Mouse (Mus musculus) cerebellum, adult 18-20 months (tissue): ENCODE results near the gene Cyp2c37.
"Not testable (repeated sequence)": the region's sequence is repeated elsewhere in the genome, so short reads cannot be mapped to it uniquely, and the experiment has no call there.

Experiments used
- DNase-seq, 2 experiments: peaks; one replicate each; pipeline ENCODE4 v3.0.0; 2021

Cyp2c37 gene

GRCm38 (mm10) chr19:39992140-39992539, at the start of gene Cyp2c37:
Cyp2c37 (plus strand) TSS chr19:39992424.
- DNase-seq: not testable (repeated sequence)

DNA sequence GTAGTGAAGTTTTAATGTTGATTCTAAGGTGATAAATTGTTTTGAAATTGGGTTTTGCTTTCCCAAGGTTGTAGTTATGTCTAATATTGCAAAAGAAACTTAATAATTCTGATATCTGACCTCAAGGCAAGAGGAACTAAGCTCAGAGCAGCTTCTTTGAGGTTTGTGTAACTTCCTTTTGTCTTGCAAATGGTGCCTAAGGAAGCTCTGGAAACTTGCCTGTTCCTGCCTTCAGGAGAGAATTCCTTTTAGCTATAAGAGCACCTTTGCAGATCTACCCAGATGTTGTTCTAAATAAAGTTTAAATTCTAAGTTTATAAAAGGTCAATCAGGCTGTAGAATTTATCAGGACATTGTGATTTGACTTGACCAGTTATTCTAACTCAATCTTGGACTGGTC, 31.4 kb upstream of the Cyp2c37 start:
- not testable (repeated sequence) for DNase-seq

DNA sequence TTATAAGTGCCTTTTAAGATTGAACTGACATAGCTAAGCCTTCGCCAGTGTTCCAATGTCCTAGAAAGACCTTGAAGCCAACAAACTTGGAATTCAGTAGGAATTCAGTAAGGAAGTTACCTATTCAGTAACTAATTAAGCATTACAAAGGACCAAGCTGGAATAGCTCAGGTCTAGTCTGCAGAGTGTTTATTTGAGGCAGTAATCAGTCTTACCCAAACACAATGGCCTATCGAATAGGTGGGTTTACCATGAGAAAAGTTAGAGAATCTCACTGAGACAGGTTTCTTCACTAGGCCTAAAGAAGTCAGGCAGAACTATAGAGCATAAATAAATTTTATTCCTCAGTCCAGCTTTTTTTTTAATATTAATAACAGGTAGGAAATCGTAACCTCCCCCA, 21.1 kb upstream of the Cyp2c37 start:
- DNase-seq: not testable (repeated sequence)

DNA sequence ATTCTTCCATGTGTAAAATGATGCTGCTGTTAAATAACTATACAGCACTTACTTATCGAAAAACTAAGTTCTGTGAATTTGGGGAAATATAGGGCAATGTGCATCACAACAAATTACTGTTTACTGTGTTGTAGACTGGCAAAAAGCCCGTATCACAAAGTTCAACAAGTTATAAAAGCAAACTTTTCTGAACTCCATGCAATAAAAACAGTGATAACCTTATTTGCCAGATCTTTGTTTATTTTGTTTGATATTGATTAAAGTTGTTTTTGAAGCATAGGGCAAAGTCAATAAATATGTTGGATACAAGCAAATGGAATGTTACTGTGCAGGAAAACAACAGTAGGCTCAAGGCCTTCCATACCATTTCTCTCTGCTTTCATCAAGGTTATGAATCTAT, 2.8 kb upstream of the Cyp2c37 start:
- DNase-seq: no peak
